Mouse (Mus musculus): ENCODE measurements around the gene Gapdhs. TPM values are rescaled to one million over a fixed set of nuclear protein-coding genes. Genes with fewer than 3 reads are reported as not detected.

Gapdhs gene
- polyA plus RNA-seq, 1 experiment, result not detected

GRCm38 (mm10) chr7:30721286-30721685 is 22.2 kb downstream of the Gapdhs start:
- Histone ChIP-seq H3K4me3 (ENCODE audit: insufficient read depth, low read length) (no peak overlapping the region), H3K4me1 (ENCODE audit: control insufficient read depth, insufficient read depth, low read length) (peaks cover 10% of the 10 kb centered on the region), H3K27ac (ENCODE audit: insufficient read depth, low read depth, low read length) (no peak overlapping the region)
- TF ChIP-seq POLR2A (IDR thresholded peaks at IDR 0.05; ENCODE audit: borderline replicate concordance, low read depth, low read length) (no peak), CTCF (IDR thresholded peaks at IDR 0.05; ENCODE audit: low read depth, low read length) (no peak)

GRCm38 (mm10) chr7:30719669-30720068 is 23.8 kb downstream of the Gapdhs start:
- peaks cover 10% of the 10 kb centered on the region for H3K4me1 ChIP-seq (ENCODE audit: control insufficient read depth, insufficient read depth, low read length)
- no peak for TF ChIP-seq CTCF (IDR thresholded peaks at IDR 0.05; ENCODE audit: low read depth, low read length)
- TF ChIP-seq POLR2A (IDR thresholded peaks at IDR 0.05; ENCODE audit: borderline replicate concordance, low read depth, low read length), result no peak
- no peak overlapping the region for H3K27ac ChIP-seq (ENCODE audit: insufficient read depth, low read depth, low read length)
- H3K4me3 ChIP-seq (ENCODE audit: insufficient read depth, low read length), result no peak overlapping the region

- H3K4me3 ChIP-seq (ENCODE audit: insufficient read depth, low read length), result peak overlapping the region; percentile 52
- H3K27ac ChIP-seq (ENCODE audit: insufficient read depth, low read depth, low read length), result no peak overlapping the region
- H3K4me1 ChIP-seq (ENCODE audit: control insufficient read depth, insufficient read depth, low read length), result peaks cover 10% of the 10 kb centered on the region
- no peak for TF ChIP-seq CTCF (IDR thresholded peaks at IDR 0.05; ENCODE audit: low read depth, low read length)
- TF ChIP-seq POLR2A (IDR thresholded peaks at IDR 0.05; ENCODE audit: borderline replicate concordance, low read depth, low read length), result no peak
Measured at GRCm38 (mm10) chr7:30717716-30718046, 25.8 kb downstream of the Gapdhs start.

DNA sequence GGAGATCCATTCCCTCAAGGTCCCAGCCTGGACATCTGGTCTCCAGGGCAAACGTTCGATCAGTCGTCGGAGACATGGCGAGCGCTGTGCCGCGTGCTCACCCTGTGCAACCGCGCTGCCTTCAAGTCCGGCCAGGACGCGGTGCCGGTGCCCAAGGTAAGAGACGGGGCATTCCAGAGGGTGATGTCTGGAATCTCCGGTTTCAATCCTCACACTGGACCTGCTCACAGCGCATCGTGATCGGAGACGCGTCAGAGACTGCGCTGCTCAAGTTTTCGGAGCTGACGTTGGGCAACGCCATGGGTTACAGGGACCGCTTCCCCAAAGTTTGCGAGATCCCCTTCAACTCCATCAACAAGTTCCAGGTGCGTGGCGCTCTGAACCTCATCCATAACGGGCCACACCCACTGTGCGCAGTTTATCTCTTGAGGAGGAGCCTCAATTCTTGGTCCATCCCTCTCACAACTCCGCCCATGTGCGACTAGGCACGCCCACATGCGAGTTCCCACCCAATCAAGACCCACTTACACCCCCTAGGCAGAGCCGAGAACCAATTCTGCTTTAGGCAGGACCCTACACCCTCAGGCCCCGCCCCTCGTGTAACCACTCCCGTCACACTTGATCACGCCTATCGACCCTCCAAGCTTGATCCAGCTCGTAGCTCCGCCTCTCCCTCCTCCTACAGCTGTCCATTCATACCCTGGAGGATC is 26.3 kb downstream of the Gapdhs start:
- no peak overlapping the region for H3K27ac ChIP-seq (ENCODE audit: insufficient read depth, low read depth, low read length)
- peaks cover 10% of the 10 kb centered on the region for H3K4me1 ChIP-seq (ENCODE audit: control insufficient read depth, insufficient read depth, low read length)
- peak overlapping the region; percentile 52 for H3K4me3 ChIP-seq (ENCODE audit: insufficient read depth, low read length)
- no peak for TF ChIP-seq CTCF (IDR thresholded peaks at IDR 0.05; ENCODE audit: low read depth, low read length)
- TF ChIP-seq POLR2A (IDR thresholded peaks at IDR 0.05; ENCODE audit: borderline replicate concordance, low read depth, low read length), result no peak

DNA sequence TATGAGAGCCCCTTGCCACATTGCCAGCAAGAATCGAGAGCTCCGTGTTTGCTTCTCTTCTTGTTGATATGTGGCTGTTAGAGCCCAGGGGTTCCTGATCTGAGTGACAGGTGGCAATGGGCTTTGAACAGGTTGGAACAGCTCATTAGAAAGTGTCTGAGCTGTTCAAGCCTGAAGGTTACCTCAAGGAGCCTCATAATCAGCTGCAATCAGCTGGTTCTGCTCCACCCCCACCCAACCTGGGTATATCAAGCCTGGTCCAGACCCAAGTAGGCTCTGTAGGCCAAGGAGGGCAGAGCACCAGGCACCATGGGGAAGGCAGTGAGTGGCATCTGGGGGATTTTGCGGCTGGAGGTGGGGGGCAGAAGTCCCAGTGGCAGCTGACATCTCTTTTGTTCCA is 31.5 kb downstream of the Gapdhs start, which contains the start of gene Atp4a:
Gene Atp4a, plus strand, starts transcription at position 268 of the 400 bp plus-strand sequence.
- H3K4me3 ChIP-seq (ENCODE audit: insufficient read depth, low read length), result no peak within 1 kb of the TSS
- H3K4me1 ChIP-seq (ENCODE audit: control insufficient read depth, insufficient read depth, low read length), result peaks cover under 1% of the 10 kb centered on the region
- TF ChIP-seq CTCF (IDR thresholded peaks at IDR 0.05; ENCODE audit: low read depth, low read length) (no peak), POLR2A (IDR thresholded peaks at IDR 0.05; ENCODE audit: borderline replicate concordance, low read depth, low read length) (no peak)
- H3K27ac ChIP-seq (ENCODE audit: insufficient read depth, low read depth, low read length), result no peak within 1 kb of the TSS

DNA sequence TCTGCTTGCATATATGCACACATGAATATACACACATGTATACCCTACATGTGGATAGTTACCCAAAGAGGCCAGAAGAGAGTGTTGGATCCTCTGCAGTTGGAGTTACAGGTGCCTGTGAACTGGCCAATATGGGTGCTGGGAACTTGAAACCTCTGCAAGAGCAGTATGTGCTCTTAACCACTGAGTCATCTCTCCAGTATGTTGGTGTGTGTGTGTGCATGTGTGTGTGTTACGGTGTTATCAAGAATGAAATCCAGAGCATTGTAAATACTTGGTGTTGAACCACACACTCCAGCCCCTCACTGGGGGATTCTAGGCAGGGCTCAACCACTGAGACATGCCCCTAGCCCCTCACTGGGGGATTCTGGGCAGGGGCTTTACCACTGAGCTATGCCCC is 36.0 kb downstream of the Gapdhs start:
- no peaks in the 10 kb centered on the region for H3K4me1 ChIP-seq (ENCODE audit: control insufficient read depth, insufficient read depth, low read length)
- TF ChIP-seq CTCF (IDR thresholded peaks at IDR 0.05; ENCODE audit: low read depth, low read length), result no peak
- TF ChIP-seq POLR2A (IDR thresholded peaks at IDR 0.05; ENCODE audit: borderline replicate concordance, low read depth, low read length), result no peak

DNA sequence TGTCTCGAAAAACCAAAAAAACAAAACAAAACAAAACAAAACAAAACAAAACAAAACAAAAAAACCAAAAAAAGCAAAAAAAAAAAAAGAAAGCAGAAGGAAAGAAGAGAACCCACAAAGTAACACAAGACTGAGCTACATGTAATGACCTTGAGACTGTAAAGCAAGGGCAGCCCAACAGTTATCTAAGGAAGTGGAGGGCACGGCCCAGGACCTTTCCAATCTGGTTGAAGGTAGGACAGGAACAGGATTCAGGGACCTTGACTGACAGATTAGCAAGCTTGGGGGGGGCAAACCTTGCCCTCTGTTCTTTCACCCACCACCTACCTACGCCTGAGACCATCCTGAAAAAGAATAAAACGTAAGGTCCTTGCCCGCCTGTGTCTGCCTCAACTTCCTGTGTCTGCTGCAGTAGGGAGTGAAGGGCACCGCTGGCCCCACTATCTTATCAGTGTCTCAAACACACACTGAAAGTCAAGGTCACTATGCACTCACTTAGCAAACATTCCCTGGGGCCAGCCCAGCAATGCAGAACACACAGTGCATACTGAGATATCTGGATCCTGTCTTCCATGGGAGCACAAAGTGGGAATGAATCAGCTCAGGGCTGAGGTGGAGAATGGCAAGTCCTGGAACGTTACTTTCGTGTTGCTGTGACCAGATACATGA is 37.1 kb downstream of the Gapdhs start:
- no peaks in the 10 kb centered on the region for H3K4me1 ChIP-seq (ENCODE audit: control insufficient read depth, insufficient read depth, low read length)
- no peak overlapping the region for H3K4me3 ChIP-seq (ENCODE audit: insufficient read depth, low read length)
- TF ChIP-seq POLR2A (IDR thresholded peaks at IDR 0.05; ENCODE audit: borderline replicate concordance, low read depth, low read length) (no peak), CTCF (IDR thresholded peaks at IDR 0.05; ENCODE audit: low read depth, low read length) (no peak)
- H3K27ac ChIP-seq (ENCODE audit: insufficient read depth, low read depth, low read length), result no peak overlapping the region

More for the DNA sequence above, 36.0 kb downstream of the Gapdhs start:
- Histone ChIP-seq H3K27ac (ENCODE audit: insufficient read depth, low read depth, low read length) (no peak overlapping the region), H3K4me3 (ENCODE audit: insufficient read depth, low read length) (no peak overlapping the region)

- no peak for TF ChIP-seq CTCF (IDR thresholded peaks at IDR 0.05; ENCODE audit: low read depth, low read length)
- TF ChIP-seq POLR2A (IDR thresholded peaks at IDR 0.05; ENCODE audit: borderline replicate concordance, low read depth, low read length), result no peak
- H3K27ac ChIP-seq (ENCODE audit: insufficient read depth, low read depth, low read length), result peak within 1 kb of the TSS; percentile 63
Measured at GRCm38 (mm10) chr7:30698589-30698988, 44.9 kb downstream of the Gapdhs start, which contains the start of gene 2200002J24Rik. Gene 2200002J24Rik (plus strand): TSS chr7:30698926.

DNA sequence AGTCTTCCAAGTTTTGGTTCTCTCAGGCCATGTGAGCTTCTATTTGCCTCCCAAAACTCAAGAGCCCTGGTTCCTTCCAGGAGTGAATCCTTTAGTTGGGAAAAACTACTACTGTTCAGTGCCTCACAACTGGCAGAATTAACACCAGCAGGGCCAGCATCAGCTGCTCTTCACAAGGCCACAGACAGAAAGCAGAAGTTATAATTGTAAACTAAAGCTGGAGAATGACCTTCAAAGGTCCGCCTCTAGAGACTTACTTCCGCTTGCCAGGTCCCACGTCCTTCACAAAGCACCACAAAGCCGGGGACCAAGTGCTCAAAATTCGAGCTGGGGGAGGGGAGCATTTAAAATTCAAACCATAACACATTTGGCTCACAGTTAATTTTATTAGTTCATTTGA is 45.4 kb downstream of the Gapdhs start:
- TF ChIP-seq POLR2A (IDR thresholded peaks at IDR 0.05; ENCODE audit: borderline replicate concordance, low read depth, low read length) (no peak), CTCF (IDR thresholded peaks at IDR 0.05; ENCODE audit: low read depth, low read length) (no peak)
- H3K4me3 ChIP-seq (ENCODE audit: insufficient read depth, low read length), result no peak overlapping the region
- H3K27ac ChIP-seq (ENCODE audit: insufficient read depth, low read depth, low read length), result peak overlapping the region; percentile 63
- H3K4me1 ChIP-seq (ENCODE audit: control insufficient read depth, insufficient read depth, low read length), result peaks cover 15% of the 10 kb centered on the region

More at GRCm38 (mm10) chr7:30698589-30698988, 44.9 kb downstream of the Gapdhs start, which contains the start of gene 2200002J24Rik:
- no peak within 1 kb of the TSS for H3K4me3 ChIP-seq (ENCODE audit: insufficient read depth, low read length)
- H3K4me1 ChIP-seq (ENCODE audit: control insufficient read depth, insufficient read depth, low read length), result peaks cover 15% of the 10 kb centered on the region

GRCm38 (mm10) chr7:30688325-30688724 is 55.2 kb downstream of the Gapdhs start:
- Histone ChIP-seq H3K27ac (ENCODE audit: insufficient read depth, low read depth, low read length) (no peak overlapping the region), H3K4me1 (ENCODE audit: control insufficient read depth, insufficient read depth, low read length) (peaks cover 2% of the 10 kb centered on the region), H3K4me3 (ENCODE audit: insufficient read depth, low read length) (no peak overlapping the region)
- TF ChIP-seq POLR2A (IDR thresholded peaks at IDR 0.05; ENCODE audit: borderline replicate concordance, low read depth, low read length), result no peak
- no peak for TF ChIP-seq CTCF (IDR thresholded peaks at IDR 0.05; ENCODE audit: low read depth, low read length)
